Mouse (Mus musculus) intestine, embryonic 15.5 days (tissue): ENCODE results near the gene Tcta. TPM values are rescaled to one million over a fixed set of nuclear protein-coding genes. Genes with fewer than 3 reads are reported as not detected.
"Not testable (repeated sequence)": the region's sequence is repeated elsewhere in the genome, so short reads cannot be mapped to it uniquely, and the experiment has no call there.

ENCODE experiments used
- ATAC-seq: fragments of 200-750 bp; cut with Nextera tagmentation; 2 replicates; pipeline ENCODE4 v1.8.0; 2017; ENCODE audit warnings: moderate TSS enrichment, moderate library complexity
- H3K27ac ChIP-seq: fragments of 300-500 bp; sonication (generic); 2 replicates; pipeline ENCODE4 v1.5.1; 2015; ENCODE audit warnings: mild to moderate bottlenecking, inconsistent platforms
- H3K27me3 ChIP-seq: fragments of 300-500 bp; sonication (generic); replicated peaks from 2 replicates; pipeline ENCODE4 v1.6.1; 2015; ENCODE audit warnings: inconsistent platforms
- H3K36me3 ChIP-seq: fragments of 300-500 bp; sonication (generic); 2 replicates; pipeline ENCODE4 v1.6.1; 2015; ENCODE audit warnings: inconsistent platforms
- H3K4me1 ChIP-seq: fragments of 300-500 bp; sonication (generic); replicated peaks from 2 replicates; pipeline ENCODE4 v1.6.1; 2015; ENCODE audit warnings: inconsistent platforms
- H3K4me2 ChIP-seq: fragments of 300-500 bp; sonication (generic); replicated peaks from 2 replicates; pipeline ENCODE4 v1.6.1; 2015; ENCODE audit warnings: mild to moderate bottlenecking, inconsistent platforms
- H3K4me3 ChIP-seq: fragments of 300-500 bp; sonication (generic); replicated peaks from 2 replicates; pipeline ENCODE4 v1.5.1; 2015; ENCODE audit warnings: inconsistent platforms
- H3K9ac ChIP-seq: fragments of 300-500 bp; sonication (generic); 2 replicates; pipeline ENCODE4 v1.6.1; 2015; ENCODE audit warnings: inconsistent platforms
- H3K9me3 ChIP-seq: fragments of 300-500 bp; sonication (generic); 2 replicates; pipeline ENCODE4 v1.6.1; 2016; ENCODE audit warnings: inconsistent platforms
- WGBS: fragments of 180-500 bp; shearing (Covaris S2); methylation state at CpG from one replicate; pipeline ENCODE4 v1.1.7; 2015; 5-methylcytosine and 5-hydroxymethylcytosine counted together
- polyA plus RNA-seq: library from polyadenylated mRNA; unstranded; fragments of >200 nt; fragmentation: Nextera tagmentation; extraction: Ambion mirVana; gene quantifications from 2 replicates; pipeline ENCODE4 v1.2.1, GENCODE M21; 2015

Gene Tcta
- polyA plus RNA-seq, 1 experiment from 2014 or later: 34.1 TPM

DNA sequence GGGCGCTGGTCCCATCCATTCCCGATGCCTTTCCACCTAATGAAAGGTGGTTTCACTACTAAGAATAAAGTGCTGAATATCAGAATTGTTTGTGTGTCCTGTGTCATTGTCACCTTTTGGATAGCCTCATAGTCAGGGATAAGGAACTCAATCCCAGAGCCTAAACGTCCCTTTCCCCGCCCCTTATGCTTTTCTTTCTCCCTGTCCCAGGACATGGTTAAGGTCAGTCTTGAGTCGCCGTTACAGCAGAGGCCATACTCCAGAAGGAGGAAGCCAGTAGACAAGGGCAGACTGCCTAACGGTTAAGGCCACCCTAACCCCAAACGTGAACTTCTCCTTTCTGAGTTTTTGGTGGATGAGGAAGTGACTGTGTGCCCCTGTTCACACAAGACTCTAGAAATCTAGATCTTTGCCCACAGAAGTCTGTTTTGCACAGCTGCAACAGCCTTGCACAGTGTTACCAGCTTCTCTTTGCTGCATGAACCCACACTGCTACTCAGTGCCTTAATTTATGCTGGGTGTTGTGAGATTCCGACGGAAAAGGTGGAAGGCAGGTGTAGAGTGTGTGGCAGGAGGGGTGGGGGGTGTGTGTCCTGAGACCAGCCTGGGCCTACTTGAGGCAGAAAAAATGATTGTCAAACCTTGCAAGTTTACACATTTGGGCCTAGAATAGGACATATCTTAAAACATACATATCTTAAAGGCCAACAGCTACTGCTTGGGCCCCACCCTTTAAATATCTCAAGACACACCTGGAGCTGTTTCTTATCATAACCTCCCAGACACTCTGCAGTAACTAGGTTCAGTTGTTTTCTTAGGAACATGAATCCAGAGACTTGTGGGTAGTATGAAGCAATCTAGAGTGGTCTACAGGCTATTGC lies 34.5 kb upstream of the Tcta start:
- no peaks in the 10 kb centered on the region for H3K9me3 ChIP-seq
- peak; percentile 24; the same call in 1 of the 2 replicates for ATAC-seq
- H3K9ac ChIP-seq: peak overlapping the region; percentile 90
- 0 out of 2 replicates have a peak, but pooled peaks cover under 1% of the 10 kb centered on the region for H3K36me3 ChIP-seq
- WGBS: 47% methylated on average over 10 of the region's 10 CpGs
- H3K4me1 ChIP-seq: peaks cover 15% of the 10 kb centered on the region
- H3K27me3 ChIP-seq: no peaks in the 10 kb centered on the region
- H3K4me2 ChIP-seq: peak overlapping the region; percentile 70
- peak overlapping the region; percentile 73 for H3K4me3 ChIP-seq
- H3K27ac ChIP-seq: peak overlapping the region; percentile 97

- peaks cover 15% of the 10 kb centered on the region for H3K4me1 ChIP-seq
- 10% methylated on average over 20 of the region's 20 CpGs for WGBS
- no peak for ATAC-seq
- peaks cover 7% of the 10 kb centered on the region for H3K36me3 ChIP-seq
- H3K4me3 ChIP-seq: peak overlapping the region; percentile 73
- H3K4me2 ChIP-seq: peak overlapping the region; percentile 70
- H3K27me3 ChIP-seq: no peaks in the 10 kb centered on the region
- no peaks in the 10 kb centered on the region for H3K9me3 ChIP-seq
- H3K27ac ChIP-seq: peak overlapping the region; percentile 97
- peak overlapping the region; percentile 90 for H3K9ac ChIP-seq
These were observed 33.9 kb upstream of the Tcta start for GRCm38 (mm10) chr9:108339886-108340257.

DNA sequence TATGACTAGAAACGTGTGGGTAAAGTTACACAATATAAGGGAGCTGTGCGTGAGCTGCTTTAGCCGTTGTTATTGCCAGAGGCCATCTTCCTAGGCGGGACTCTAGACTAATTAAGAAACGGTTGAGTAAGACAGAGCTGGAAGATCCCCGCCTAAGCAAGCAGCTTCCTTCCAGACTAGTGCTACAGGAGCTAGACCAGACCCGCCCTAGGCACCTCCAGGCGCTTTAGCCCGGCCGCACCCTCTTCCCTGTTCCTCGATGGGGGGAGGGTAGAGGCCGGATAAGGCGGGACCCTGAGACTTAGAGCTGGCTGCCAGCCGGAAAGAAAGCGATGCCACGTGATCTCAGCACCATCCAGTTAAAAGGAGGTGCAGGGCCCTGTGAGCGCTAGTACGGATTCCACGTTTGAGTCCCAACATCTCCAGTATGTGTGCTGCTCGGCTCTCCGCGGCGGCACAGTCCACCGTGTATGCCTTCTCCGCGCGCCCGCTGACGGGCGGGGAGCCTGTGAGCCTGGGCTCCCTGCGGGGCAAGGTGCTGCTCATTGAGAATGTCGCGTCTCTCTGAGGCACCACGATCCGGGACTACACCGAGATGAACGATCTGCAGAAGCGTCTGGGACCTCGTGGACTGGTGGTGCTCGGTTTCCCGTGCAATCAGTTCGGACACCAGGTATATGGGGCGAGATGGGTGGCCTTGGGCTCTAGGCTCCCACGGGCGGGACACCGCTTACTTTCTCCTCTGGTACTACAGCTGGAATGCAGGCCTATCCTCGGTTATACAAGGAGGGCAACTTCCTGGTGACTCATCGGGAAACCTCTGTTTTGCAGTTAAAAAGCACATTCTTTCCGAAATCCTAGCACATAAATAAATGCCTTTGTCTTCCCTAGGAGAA lies 33.2 kb upstream of the Tcta start, which contains the start of gene Gpx1:
Gene Gpx1 (plus strand): TSS at position 18 of the 896 bp plus-strand sequence.
- Histone ChIP-seq H3K4me2 (peak within 1 kb of the TSS; percentile 70), H3K27ac (peak within 1 kb of the TSS; percentile 97), H3K9me3 (no peaks in the 10 kb centered on the region), H3K4me3 (peak within 1 kb of the TSS; percentile 73), H3K27me3 (no peaks in the 10 kb centered on the region), H3K4me1 (peaks cover 15% of the 10 kb centered on the region), H3K9ac (peak within 1 kb of the TSS; percentile 90), H3K36me3 (peaks cover 14% of the 10 kb centered on the region)
- under 1% methylated on average over 49 of the region's 49 CpGs for WGBS
- peak; percentile 96 for ATAC-seq

DNA sequence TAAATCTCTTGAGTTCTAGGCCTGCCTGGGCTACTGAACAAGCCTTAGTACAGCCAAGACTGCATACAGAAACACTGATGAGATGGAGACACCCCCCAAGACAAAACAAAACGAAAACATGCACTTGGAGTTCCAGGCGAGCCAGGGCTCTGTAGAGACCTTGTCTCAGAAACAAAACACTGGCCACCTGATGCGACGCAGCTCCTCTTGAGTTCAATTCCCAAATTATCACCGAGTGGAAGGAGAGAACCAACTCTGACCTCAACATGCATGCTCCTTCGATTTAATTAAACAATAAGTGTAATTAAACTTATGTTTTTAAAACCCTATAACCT lies 32.6 kb upstream of the Tcta start:
- Histone ChIP-seq H3K9me3 (no peaks in the 10 kb centered on the region), H3K27ac (peak overlapping the region; percentile 97), H3K4me2 (peak overlapping the region; percentile 70), H3K36me3 (peaks cover 20% of the 10 kb centered on the region), H3K9ac (peak overlapping the region; percentile 3; the same call in 1 of the 2 replicates), H3K4me3 (peak overlapping the region; percentile 73), H3K27me3 (no peaks in the 10 kb centered on the region), H3K4me1 (peaks cover 13% of the 10 kb centered on the region)
- 24% methylated on average over 6 of the region's 6 CpGs for WGBS
- no peak for ATAC-seq

DNA sequence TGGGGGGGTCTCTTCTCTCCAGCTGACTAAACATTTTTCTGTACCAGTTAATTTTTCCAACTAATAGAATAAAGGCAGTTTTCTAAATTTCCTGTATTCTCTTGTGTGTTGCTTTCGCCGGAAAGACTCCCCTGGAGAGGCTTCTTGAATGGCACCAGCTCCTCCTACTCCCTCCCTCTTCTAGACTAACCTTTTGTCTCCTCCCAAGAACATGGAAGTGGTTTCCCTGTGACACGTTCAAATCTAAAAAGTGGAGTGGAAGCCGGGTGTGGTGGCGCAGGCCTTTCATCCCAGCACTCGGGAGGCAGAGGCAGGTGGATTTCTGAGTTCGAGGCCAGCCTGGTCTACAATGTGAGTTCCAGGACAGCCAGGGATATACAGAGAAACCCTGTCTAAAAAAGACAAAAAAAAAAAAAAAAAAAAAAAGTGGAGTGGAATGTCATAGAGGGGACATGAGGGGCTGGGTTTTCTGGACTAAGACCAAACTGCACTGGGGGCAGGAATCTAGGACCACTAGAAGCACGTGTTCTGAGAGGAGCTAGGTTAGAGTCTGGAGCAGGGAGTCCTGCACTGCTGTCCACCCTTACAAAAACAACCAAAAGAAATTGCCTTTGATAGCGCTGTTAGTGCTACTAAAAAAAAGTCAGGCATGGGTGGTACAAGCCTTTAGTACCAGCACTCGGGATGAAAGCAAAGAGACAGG lies 32.0 kb upstream of the Tcta start:
- Histone ChIP-seq H3K4me2 (peak overlapping the region; percentile 70), H3K27ac (peak overlapping the region; percentile 97), H3K36me3 (peaks cover 23% of the 10 kb centered on the region), H3K27me3 (no peaks in the 10 kb centered on the region), H3K4me3 (peak overlapping the region; percentile 73; the same call in 1 of the 2 replicates), H3K4me1 (peaks cover 13% of the 10 kb centered on the region), H3K9ac (peak overlapping the region; percentile 3; the same call in 1 of the 2 replicates), H3K9me3 (no peaks in the 10 kb centered on the region)
- WGBS: 70% methylated on average over 10 of the region's 10 CpGs
- ATAC-seq: no peak

GRCm38 (mm10) chr9:108325811-108326210 lies 19.9 kb upstream of the Tcta start:
- H3K9ac ChIP-seq: no peak overlapping the region
- no peak for ATAC-seq
- H3K9me3 ChIP-seq: no peaks in the 10 kb centered on the region
- no peak overlapping the region for H3K4me3 ChIP-seq
- peaks cover 12% of the 10 kb centered on the region for H3K36me3 ChIP-seq
- no peak overlapping the region for H3K27ac ChIP-seq
- H3K4me1 ChIP-seq: 0 out of 2 replicates have a peak, but pooled peaks cover 2% of the 10 kb centered on the region
- no peak overlapping the region for H3K4me2 ChIP-seq
- no peaks in the 10 kb centered on the region for H3K27me3 ChIP-seq
- WGBS: 94% methylated on average over 2 of the region's 2 CpGs

DNA sequence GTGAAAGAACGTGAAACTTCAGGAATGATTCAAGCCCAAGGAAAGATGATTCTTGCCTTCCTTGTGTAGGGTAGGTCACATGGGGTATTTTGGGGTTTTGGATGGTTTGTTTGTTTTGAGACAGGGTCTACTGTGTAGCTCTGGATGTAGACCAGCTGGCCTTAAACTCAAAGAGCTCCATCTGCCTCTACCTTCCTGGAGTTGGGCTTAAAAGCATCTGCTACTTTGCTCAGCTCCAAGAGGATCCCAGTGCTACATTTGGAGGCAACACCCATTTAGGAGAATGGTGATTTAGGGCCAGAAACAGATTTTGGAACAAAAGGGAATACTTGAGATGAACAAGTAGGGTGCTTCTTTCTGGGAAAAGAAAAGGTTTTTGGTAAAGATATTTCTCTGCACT lies 18.8 kb upstream of the Tcta start:
- 0 out of 2 replicates have a peak, but pooled peaks cover 2% of the 10 kb centered on the region for H3K4me1 ChIP-seq
- H3K36me3 ChIP-seq: peaks cover 10% of the 10 kb centered on the region; the same call in 1 of the 2 replicates
- no peak overlapping the region for H3K9ac ChIP-seq
- no peak for ATAC-seq
- no peaks in the 10 kb centered on the region for H3K9me3 ChIP-seq
- H3K4me2 ChIP-seq: no peak overlapping the region
- no peak overlapping the region for H3K27ac ChIP-seq
- no peak overlapping the region for H3K4me3 ChIP-seq
- no peaks in the 10 kb centered on the region for H3K27me3 ChIP-seq
- 74% methylated on average over 1 of the region's 1 CpGs for WGBS

DNA sequence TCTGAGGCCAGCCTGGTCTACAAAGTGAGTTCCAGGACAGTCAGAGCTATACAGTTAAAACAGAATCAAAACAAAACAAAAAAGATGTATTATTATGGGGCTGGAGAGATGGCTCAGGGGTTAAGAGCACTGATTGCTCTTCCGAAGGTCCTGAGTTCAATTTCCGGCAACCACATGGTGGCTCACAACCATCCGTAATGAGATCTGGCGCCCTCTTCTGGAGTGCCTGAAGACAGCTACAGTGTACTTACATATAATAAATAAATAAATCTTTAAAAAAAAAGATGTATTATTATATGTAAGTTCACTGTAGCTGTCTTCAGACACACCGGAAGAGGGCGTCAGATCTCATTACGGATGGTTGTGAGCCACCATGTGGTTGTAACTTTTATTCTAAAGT lies 16.1 kb upstream of the Tcta start:
- not testable (repeated sequence) for H3K4me1 ChIP-seq, ATAC-seq, H3K9ac ChIP-seq, H3K27ac ChIP-seq, H3K4me2 ChIP-seq, H3K27me3 ChIP-seq, H3K36me3 ChIP-seq, H3K9me3 ChIP-seq, H3K4me3 ChIP-seq
- WGBS: 92% methylated on average over 7 of the region's 7 CpGs

DNA sequence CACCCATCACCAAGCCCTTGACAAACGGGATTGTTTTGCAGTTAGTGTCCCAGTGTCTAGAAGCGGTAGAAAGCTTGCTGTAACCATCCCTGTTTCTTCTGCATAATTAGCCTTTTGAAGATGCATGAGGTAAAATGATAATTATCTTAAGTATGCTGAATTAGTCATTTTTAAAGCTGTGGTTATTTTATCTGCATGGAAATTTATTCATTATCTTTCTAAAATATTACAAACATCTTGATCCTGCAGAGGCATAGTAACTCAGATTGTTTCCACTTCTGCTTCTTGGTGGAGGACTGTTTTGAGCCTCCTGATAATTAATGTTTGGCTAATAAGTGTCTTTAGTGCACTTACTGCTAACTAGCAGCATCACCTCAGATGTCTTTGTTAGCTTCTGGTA lies 12.5 kb upstream of the Tcta start:
- H3K9me3 ChIP-seq: no peaks in the 10 kb centered on the region
- H3K4me1 ChIP-seq: no peaks in the 10 kb centered on the region
- 87% methylated on average over 2 of the region's 2 CpGs for WGBS
- no peak overlapping the region for H3K4me2 ChIP-seq
- H3K27ac ChIP-seq: no peak overlapping the region
- ATAC-seq: no peak
- no peaks in the 10 kb centered on the region for H3K27me3 ChIP-seq
- no peak overlapping the region for H3K9ac ChIP-seq
- H3K4me3 ChIP-seq: no peak overlapping the region
- peaks cover 5% of the 10 kb centered on the region; the same call in 1 of the 2 replicates for H3K36me3 ChIP-seq

DNA sequence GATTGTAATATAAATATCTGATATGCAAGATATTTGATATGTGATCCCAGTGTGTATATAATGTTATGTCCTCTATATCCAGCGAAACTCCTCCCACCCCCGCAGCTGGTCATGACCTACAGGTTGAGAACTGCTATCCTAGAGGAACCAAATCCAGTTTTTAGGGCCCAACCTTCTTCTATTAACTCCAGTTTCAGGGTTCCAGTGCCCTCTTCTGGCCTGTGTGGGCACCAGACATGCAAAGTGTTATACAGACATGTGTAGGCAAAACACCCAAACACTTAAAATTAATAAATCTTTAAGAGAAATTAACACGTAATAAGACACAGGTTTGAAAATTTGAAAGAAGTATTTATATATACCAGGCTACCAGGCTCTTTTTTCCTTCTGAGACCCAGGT lies 11.6 kb upstream of the Tcta start:
- H3K27ac ChIP-seq: no peak overlapping the region
- WGBS: 94% methylated on average over 3 of the region's 3 CpGs
- H3K9ac ChIP-seq: no peak overlapping the region
- H3K4me2 ChIP-seq: no peak overlapping the region
- no peaks in the 10 kb centered on the region for H3K4me1 ChIP-seq
- no peaks in the 10 kb centered on the region for H3K9me3 ChIP-seq
- peaks cover 5% of the 10 kb centered on the region; the same call in 1 of the 2 replicates for H3K36me3 ChIP-seq
- no peak for ATAC-seq
- H3K27me3 ChIP-seq: no peaks in the 10 kb centered on the region
- no peak overlapping the region for H3K4me3 ChIP-seq

DNA sequence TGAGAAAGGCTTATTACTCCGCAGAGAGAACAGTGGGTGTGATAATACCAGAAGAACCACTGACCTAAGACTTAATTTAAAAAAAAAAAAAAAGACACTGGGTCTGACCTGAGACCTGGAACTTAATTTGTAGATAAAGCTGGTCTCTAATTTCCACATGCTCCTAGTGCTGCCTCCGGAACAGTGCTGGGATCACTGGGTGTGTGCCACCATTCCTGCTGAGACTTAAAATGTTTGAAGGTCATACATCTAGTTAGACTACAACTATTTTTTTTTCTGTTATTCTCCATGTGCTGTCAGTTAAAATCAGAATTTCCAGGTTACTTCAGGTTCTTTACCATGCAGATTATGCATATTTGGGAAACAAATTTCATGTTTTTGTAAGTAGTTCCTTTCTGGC lies 2.2 kb upstream of the Tcta start:
- H3K9me3 ChIP-seq: no peaks in the 10 kb centered on the region
- H3K4me1 ChIP-seq: peaks cover 20% of the 10 kb centered on the region
- peak overlapping the region; percentile 63 for H3K4me2 ChIP-seq
- H3K36me3 ChIP-seq: peaks cover 3% of the 10 kb centered on the region; the same call in 1 of the 2 replicates
- H3K27me3 ChIP-seq: no peaks in the 10 kb centered on the region
- no peak overlapping the region for H3K27ac ChIP-seq
- 51% methylated on average over 2 of the region's 2 CpGs for WGBS
- H3K9ac ChIP-seq: peak overlapping the region; percentile 39
- H3K4me3 ChIP-seq: peak overlapping the region; percentile 87
- ATAC-seq: no peak
